8 mouse cellular contexts compared by ENCODE assay signal in genomic region chr15:102721980-102722475, GRCm38 (mm10). TPM values are rescaled to one million over a fixed set of nuclear protein-coding genes. Genes with fewer than 3 reads are reported as not detected.
DNase-seq lines count a peak whose midpoint lies in the region; ATAC-seq lines count a peak whose summit lies in the region.

Gene Calcoco1, minus strand, starts transcription at chr15:102722178.

- DNase-seq in WW6 (ENCODE audit: low read depth, low spot score) = peak; percentile 94
- peak; percentile 91 to 97 for DNase-seq in cerebellum, postnatal 4 days (ENCODE audit: low spot score in 2 of 2)
- peak; percentile 95 for DNase-seq in gastrocnemius, adult 18-20 months (ENCODE audit: low spot score)
- DNase-seq in left cerebral cortex, adult 18-20 months (ENCODE audit: low spot score in 2 of 2) = peak; percentile 93 to 97
- peak; percentile 96 for DNase-seq in right cerebral cortex, adult 18-20 months
- DNase-seq in urinary bladder, postnatal 10 days (ENCODE audit: low spot score) = peak; percentile 85

- H3K4me1 ChIP-seq in hindbrain, embryonic 16.5 days (ENCODE audit: control insufficient read depth, insufficient read depth, low read depth, low read length) = peaks cover 10% of the 10 kb centered on the region

- peak within 1 kb of the TSS; percentile 69 for H3K4me2 ChIP-seq in hindbrain, embryonic 16.5 days (ENCODE audit: low read length)

- peak; percentile 99 for ATAC-seq in hindbrain, embryonic 16.5 days

- WGBS in hindbrain, embryonic 16.5 days = 0% methylated on average over 27 of the region's 27 CpGs
- WGBS in macrophage (ENCODE audit: missing documents) = 6% methylated on average over 27 of the region's 27 CpGs

- H3K9ac ChIP-seq in hindbrain, embryonic 16.5 days (ENCODE audit: low read depth, low read length) = peak within 1 kb of the TSS; percentile 74

- H3K4me3 ChIP-seq in hindbrain, embryonic 16.5 days (ENCODE audit: low read length) = peak within 1 kb of the TSS; percentile 79
- peak within 1 kb of the TSS; percentile 98 for H3K4me3 ChIP-seq in macrophage (ENCODE audit: inconsistent target)

- no peaks in the 10 kb centered on the region for H3K27me3 ChIP-seq in hindbrain, embryonic 16.5 days (replicated peaks; ENCODE audit: control insufficient read depth, insufficient read depth, low read length)

- peaks cover 4% of the 10 kb centered on the region; the same call in 1 of the 2 replicates for H3K36me3 ChIP-seq in hindbrain, embryonic 16.5 days (ENCODE audit: control insufficient read depth, insufficient read depth, low read length)
- H3K36me3 ChIP-seq in macrophage (ENCODE audit: inconsistent target) = peaks cover 24% of the 10 kb centered on the region; the same call in 1 of the 2 replicates

- H3K9me3 ChIP-seq in hindbrain, embryonic 16.5 days (ENCODE audit: control insufficient read depth, low read length) = no peaks in the 10 kb centered on the region

- peak within 1 kb of the TSS; percentile 70 for H3K27ac ChIP-seq in hindbrain, embryonic 16.5 days (ENCODE audit: low read depth, low read length)
- no peak within 1 kb of the TSS for H3K27ac ChIP-seq in macrophage

- H3K79me2 ChIP-seq in macrophage (ENCODE audit: inconsistent target) = no peaks in the 10 kb centered on the region

RNA-seq across cellular contexts. Expression of gene Calcoco1, which starts in this region (rescaled TPM):
- total RNA-seq in gastrocnemius, adult 18-20 months (2021) = 10 to 100 TPM; 72.7 to 73.2 TPM
- polyA plus RNA-seq in hindbrain, embryonic 16.5 days (2015; fragmentation: Nextera tagmentation; extraction: Ambion mirVana) = 34.6 and 40.9 TPM in 2 replicates
- total RNA-seq in left cerebral cortex, adult 18-20 months (2021) = 10 to 100 TPM; 75.1 to 75.6 TPM
- 100 to 1,000 TPM in 1 of 26 experiments, 10 to 100 TPM in 22, 1 to 10 TPM in 3; 6.3 to 109 (median 28.2) TPM for total RNA-seq in macrophage (2018; cell fraction: chromatin; rRNA removed)
- 10 to 100 TPM; 11.1 to 37.3 (median 21.5) TPM for total RNA-seq in macrophage (2018; cell fraction: cytosol; rRNA removed)
- total RNA-seq in macrophage (2018; cell fraction: nucleus; rRNA removed) = 10 to 100 TPM in 25 of 26 experiments, 1 to 10 TPM in 1; 10.0 to 64.9 (median 17.6) TPM
- polyA plus RNA-seq in macrophage (2018) = 11.1 to 58.2 TPM (median 32.4 TPM) in 3 replicates
